Comparison of ENCODE assay signal across 8 mouse cellular contexts in the genomic region with DNA sequence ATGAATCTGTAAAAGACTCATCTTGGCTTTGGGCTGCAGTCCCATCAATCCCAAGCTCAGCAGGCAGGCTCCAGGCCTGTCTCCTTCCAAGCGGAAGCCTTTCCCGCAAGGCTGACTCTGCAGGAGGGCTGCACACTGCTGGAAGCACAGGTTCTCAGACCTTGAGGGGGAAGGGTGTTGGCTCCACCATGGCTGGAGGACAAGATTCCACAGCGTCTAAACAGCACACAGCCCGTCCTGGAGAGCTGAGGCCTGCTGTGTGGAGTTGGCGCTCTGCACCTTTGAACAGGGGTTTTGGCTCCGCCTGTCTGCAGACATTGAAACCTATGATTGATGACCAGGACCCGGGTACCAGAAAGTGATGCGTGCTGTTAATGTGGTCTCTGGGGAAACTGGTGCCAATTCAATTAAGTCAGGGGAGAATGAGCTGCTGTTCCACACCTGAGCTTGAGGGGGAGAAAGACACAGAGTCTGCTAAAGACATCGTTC.
A peak's percentile ranks its signal among the peaks of the same experiment; 100 is the strongest.
DNase-seq lines count a peak whose midpoint lies in the region; ATAC-seq lines count a peak whose summit lies in the region.

No protein-coding gene starts in this region.

- no peak for ATAC-seq in erythroblast, adult 5-6 weeks (replicated peaks; ENCODE audit: low FRiP score, poor library complexity, severe bottlenecking)
- ATAC-seq in megakaryocyte-erythroid progenitor cell, adult 5-6 weeks (replicated peaks; ENCODE audit: low FRiP score, low TSS enrichment, poor library complexity, severe bottlenecking) = no peak

- DNase-seq in adrenal gland, postnatal 10 days = peak; percentile 12
- no peak for DNase-seq in adrenal gland, adult 2 months
- DNase-seq in testis, postnatal 14 days (ENCODE audit: low spot score) = peak; percentile 11
- no peak for DNase-seq in testis, postnatal 10 days (ENCODE audit: low spot score)
- DNase-seq in mesoderm, embryonic 11.5 days (ENCODE audit: low read depth, low spot score) = peak; percentile 67
- no peak for DNase-seq in T-cell, adult 2 months (ENCODE audit: low spot score)

Comparison
In these comparisons a context has a peak if more than half of its experiments do, and no peak if none do; other contexts are left out.
1. DNase-seq: peak in adrenal gland, postnatal 10 days (single experiment), testis, postnatal 14 days (single experiment) and mesoderm, embryonic 11.5 days (single experiment); none in adrenal gland, adult 2 months (single experiment), testis, postnatal 10 days (single experiment) and T-cell, adult 2 months (single experiment).